Mouse (Mus musculus): Measurements from ENCODE around the gene Fbln2. TPM values are rescaled to one million over a fixed set of nuclear protein-coding genes. Genes with fewer than 3 reads are reported as not detected.

Fbln2 gene
- polyA plus RNA-seq, 1 experiment from 2014 or later, result 43.8 TPM

DNA sequence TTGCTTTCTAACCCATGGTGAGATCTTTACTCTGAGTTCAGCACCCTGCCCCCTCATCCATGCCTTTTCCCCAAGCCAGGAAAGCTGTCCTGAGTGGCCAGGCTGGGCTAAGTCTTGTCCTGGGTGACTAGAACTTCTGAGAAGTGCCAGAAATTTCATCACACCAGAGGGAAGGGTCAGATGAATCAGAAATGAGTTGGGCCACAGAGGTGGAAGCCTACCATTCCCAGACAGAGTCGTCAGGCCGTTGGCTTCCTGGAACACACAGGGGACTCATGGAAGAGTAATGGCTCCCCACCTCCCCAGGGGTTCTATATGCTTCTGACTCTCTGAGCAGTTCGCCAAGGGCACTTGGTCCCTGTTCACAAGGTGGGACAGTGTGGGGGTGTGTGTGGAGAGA, 4.8 kb upstream of the Fbln2 start:
- no peak overlapping the region for H3K9ac ChIP-seq (replicated peaks; ENCODE audit: low read length)

DNA sequence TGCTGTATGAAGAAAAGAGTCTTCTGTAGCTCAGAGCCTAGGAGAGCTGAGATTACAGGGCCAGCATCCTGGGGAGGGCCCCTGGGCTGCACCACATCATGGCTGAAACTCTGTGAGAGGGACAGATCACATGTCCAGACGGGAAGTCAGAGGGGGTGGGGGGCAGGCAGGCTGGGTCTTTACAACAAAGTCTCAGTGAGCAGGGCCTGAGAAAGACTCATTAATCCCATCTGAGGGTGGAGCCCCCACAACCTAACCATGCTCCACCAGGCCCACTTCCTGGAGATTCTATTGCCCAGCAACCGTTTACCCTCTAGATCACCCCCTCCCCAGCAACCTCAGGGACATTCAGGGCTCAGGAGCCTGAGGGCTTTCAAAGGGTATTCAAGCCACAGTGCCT, 2.5 kb upstream of the Fbln2 start:
- Histone ChIP-seq H3K9ac (replicated peaks; ENCODE audit: low read length) (no peak overlapping the region), H3K36me3 (ENCODE audit: insufficient read depth, low read length) (no peaks in the 10 kb centered on the region), H3K4me1 (ENCODE audit: insufficient read depth, low read length) (peaks cover 17% of the 10 kb centered on the region), H3K9me3 (ENCODE audit: low read length) (no peaks in the 10 kb centered on the region), H3K27me3 (ENCODE audit: insufficient read depth, low read length) (peaks cover 9% of the 10 kb centered on the region), H3K4me2 (replicated peaks; ENCODE audit: low read depth, low read length) (no peak overlapping the region), H3K4me3 (ENCODE audit: low read length) (no peak overlapping the region), H3K27ac (ENCODE audit: low read length) (peak overlapping the region; percentile 49; the same call in 1 of the 2 replicates)
- ATAC-seq (ENCODE audit: low FRiP score, low TSS enrichment), result peak; percentile 28; the same call in 1 of the 2 replicates
- 8% methylated on average over 2 of the region's 2 CpGs for WGBS

More for the DNA sequence above, 4.8 kb upstream of the Fbln2 start:
- Histone ChIP-seq H3K4me2 (replicated peaks; ENCODE audit: low read depth, low read length) (no peak overlapping the region), H3K36me3 (ENCODE audit: insufficient read depth, low read length) (no peaks in the 10 kb centered on the region), H3K4me1 (ENCODE audit: insufficient read depth, low read length) (peaks cover 13% of the 10 kb centered on the region), H3K9me3 (ENCODE audit: low read length) (no peaks in the 10 kb centered on the region), H3K27ac (ENCODE audit: low read length) (no peak overlapping the region), H3K27me3 (ENCODE audit: insufficient read depth, low read length) (no peaks in the 10 kb centered on the region), H3K4me3 (ENCODE audit: low read length) (no peak overlapping the region)
- ATAC-seq (ENCODE audit: low FRiP score, low TSS enrichment), result no peak
- 55% methylated on average over 3 of the region's 3 CpGs for WGBS

DNA sequence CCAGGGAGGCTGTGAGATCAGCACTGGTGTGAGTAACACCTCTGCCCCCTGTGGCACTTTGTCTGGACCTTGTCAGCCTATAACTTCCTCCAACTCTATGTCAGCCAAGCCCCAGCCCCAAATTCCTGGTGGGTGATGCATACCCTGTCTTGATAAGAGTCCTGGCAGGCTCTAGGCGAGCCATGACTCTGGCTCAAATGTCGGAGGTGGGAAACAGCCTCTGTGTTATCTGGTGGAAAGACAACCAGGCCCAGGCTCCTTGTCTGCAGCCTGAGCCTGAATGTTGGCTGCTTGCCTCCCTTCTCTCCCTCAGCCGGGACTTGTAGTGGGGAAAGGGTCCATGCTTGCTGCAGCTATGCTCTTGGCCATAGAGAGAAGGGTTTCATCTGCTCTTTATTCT, 1.4 kb upstream of the Fbln2 start:
- no peak for ATAC-seq (ENCODE audit: low FRiP score, low TSS enrichment)
- peaks cover 9% of the 10 kb centered on the region for H3K27me3 ChIP-seq (ENCODE audit: insufficient read depth, low read length)
- H3K9me3 ChIP-seq (ENCODE audit: low read length), result no peaks in the 10 kb centered on the region
- no peak overlapping the region for H3K27ac ChIP-seq (ENCODE audit: low read length)
- H3K9ac ChIP-seq (replicated peaks; ENCODE audit: low read length), result no peak overlapping the region
- 60% methylated on average over 3 of the region's 3 CpGs for WGBS
- no peaks in the 10 kb centered on the region for H3K36me3 ChIP-seq (ENCODE audit: insufficient read depth, low read length)
- H3K4me2 ChIP-seq (replicated peaks; ENCODE audit: low read depth, low read length), result no peak overlapping the region
- H3K4me1 ChIP-seq (ENCODE audit: insufficient read depth, low read length), result peaks cover 17% of the 10 kb centered on the region
- H3K4me3 ChIP-seq (ENCODE audit: low read length), result no peak overlapping the region

GRCm38 (mm10) chr6:91212571-91212970, 316 bp downstream of the Fbln2 start:
- peak overlapping the region; percentile 58 for H3K9ac ChIP-seq (replicated peaks; ENCODE audit: low read length)

GRCm38 (mm10) chr6:91213287-91214218, 1.3 kb downstream of the Fbln2 start:
- H3K9me3 ChIP-seq (ENCODE audit: low read length), result no peaks in the 10 kb centered on the region
- no peak overlapping the region for H3K27ac ChIP-seq (ENCODE audit: low read length)
- peak overlapping the region; percentile 46 for H3K4me3 ChIP-seq (ENCODE audit: low read length)
- no peak overlapping the region for H3K9ac ChIP-seq (replicated peaks; ENCODE audit: low read length)
- H3K4me1 ChIP-seq (ENCODE audit: insufficient read depth, low read length), result peaks cover 17% of the 10 kb centered on the region
- WGBS, result 55% methylated on average over 21 of the region's 21 CpGs
- ATAC-seq (ENCODE audit: low FRiP score, low TSS enrichment), result no peak
- no peaks in the 10 kb centered on the region for H3K36me3 ChIP-seq (ENCODE audit: insufficient read depth, low read length)
- H3K4me2 ChIP-seq (replicated peaks; ENCODE audit: low read depth, low read length), result peak overlapping the region; percentile 64
- peaks cover 9% of the 10 kb centered on the region for H3K27me3 ChIP-seq (ENCODE audit: insufficient read depth, low read length)

More at GRCm38 (mm10) chr6:91212571-91212970, 316 bp downstream of the Fbln2 start:
- Histone ChIP-seq H3K27ac (ENCODE audit: low read length) (no peak overlapping the region), H3K9me3 (ENCODE audit: low read length) (no peaks in the 10 kb centered on the region), H3K36me3 (ENCODE audit: insufficient read depth, low read length) (no peaks in the 10 kb centered on the region), H3K4me1 (ENCODE audit: insufficient read depth, low read length) (peaks cover 17% of the 10 kb centered on the region), H3K27me3 (ENCODE audit: insufficient read depth, low read length) (peaks cover 9% of the 10 kb centered on the region), H3K4me3 (ENCODE audit: low read length) (peak overlapping the region; percentile 46), H3K4me2 (replicated peaks; ENCODE audit: low read depth, low read length) (peak overlapping the region; percentile 64)
- WGBS, result 1% methylated on average over 29 of the region's 29 CpGs
- peak; percentile 73 for ATAC-seq (ENCODE audit: low FRiP score, low TSS enrichment)

GRCm38 (mm10) chr6:91215454-91215853, 3.2 kb downstream of the Fbln2 start:
- Histone ChIP-seq H3K36me3 (ENCODE audit: insufficient read depth, low read length) (no peaks in the 10 kb centered on the region), H3K4me1 (ENCODE audit: insufficient read depth, low read length) (peaks cover 4% of the 10 kb centered on the region; the same call in 1 of the 2 replicates), H3K4me3 (ENCODE audit: low read length) (no peak overlapping the region), H3K27ac (ENCODE audit: low read length) (no peak overlapping the region), H3K9ac (replicated peaks; ENCODE audit: low read length) (no peak overlapping the region), H3K4me2 (replicated peaks; ENCODE audit: low read depth, low read length) (no peak overlapping the region), H3K9me3 (ENCODE audit: low read length) (no peaks in the 10 kb centered on the region), H3K27me3 (ENCODE audit: insufficient read depth, low read length) (peaks cover 9% of the 10 kb centered on the region)
- ATAC-seq (ENCODE audit: low FRiP score, low TSS enrichment), result no peak
- WGBS, result 71% methylated on average over 1 of the region's 1 CpGs

GRCm38 (mm10) chr6:91218445-91218844, 6.2 kb downstream of the Fbln2 start:
- Histone ChIP-seq H3K4me3 (ENCODE audit: low read length) (no peak overlapping the region), H3K27ac (ENCODE audit: low read length) (no peak overlapping the region), H3K9me3 (ENCODE audit: low read length) (no peaks in the 10 kb centered on the region), H3K4me1 (ENCODE audit: insufficient read depth, low read length) (no peaks in the 10 kb centered on the region), H3K9ac (replicated peaks; ENCODE audit: low read length) (no peak overlapping the region), H3K4me2 (replicated peaks; ENCODE audit: low read depth, low read length) (no peak overlapping the region), H3K36me3 (ENCODE audit: insufficient read depth, low read length) (no peaks in the 10 kb centered on the region), H3K27me3 (ENCODE audit: insufficient read depth, low read length) (peaks cover 4% of the 10 kb centered on the region; the same call in 1 of the 2 replicates)
- ATAC-seq (ENCODE audit: low FRiP score, low TSS enrichment), result no peak
- 57% methylated on average over 9 of the region's 9 CpGs for WGBS

GRCm38 (mm10) chr6:91218871-91219270, 6.6 kb downstream of the Fbln2 start:
- H3K4me2 ChIP-seq (replicated peaks; ENCODE audit: low read depth, low read length), result no peak overlapping the region
- no peaks in the 10 kb centered on the region for H3K36me3 ChIP-seq (ENCODE audit: insufficient read depth, low read length)
- no peak overlapping the region for H3K4me3 ChIP-seq (ENCODE audit: low read length)
- ATAC-seq (ENCODE audit: low FRiP score, low TSS enrichment), result no peak
- H3K9me3 ChIP-seq (ENCODE audit: low read length), result no peaks in the 10 kb centered on the region
- H3K27me3 ChIP-seq (ENCODE audit: insufficient read depth, low read length), result 0 out of 2 replicates have a peak, but pooled peaks cover under 1% of the 10 kb centered on the region
- no peaks in the 10 kb centered on the region for H3K4me1 ChIP-seq (ENCODE audit: insufficient read depth, low read length)
- no peak overlapping the region for H3K9ac ChIP-seq (replicated peaks; ENCODE audit: low read length)
- no peak overlapping the region for H3K27ac ChIP-seq (ENCODE audit: low read length)
- 87% methylated on average over 3 of the region's 3 CpGs for WGBS

DNA sequence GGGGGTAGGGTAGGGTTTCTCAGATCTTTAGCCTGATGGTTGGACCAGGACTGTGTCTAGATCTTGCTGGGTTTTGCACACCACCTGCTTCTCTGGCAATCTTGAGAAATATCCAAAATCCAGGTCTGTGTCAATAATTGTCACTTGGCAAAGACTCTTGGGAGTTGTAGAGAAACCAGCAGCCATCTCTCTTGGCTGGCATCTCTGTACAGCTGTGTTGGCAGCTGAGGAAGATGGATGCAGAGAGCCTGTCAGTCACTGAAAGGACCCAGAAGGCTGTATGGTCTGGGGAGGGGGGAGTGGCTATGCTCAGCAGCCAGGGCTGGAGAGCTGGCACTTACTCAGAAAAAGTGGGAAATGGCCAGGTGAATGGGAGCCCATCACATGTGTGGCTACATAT, 7.8 kb downstream of the Fbln2 start:
- Histone ChIP-seq H3K4me3 (ENCODE audit: low read length) (no peak overlapping the region), H3K4me2 (replicated peaks; ENCODE audit: low read depth, low read length) (no peak overlapping the region), H3K4me1 (ENCODE audit: insufficient read depth, low read length) (no peaks in the 10 kb centered on the region), H3K27ac (ENCODE audit: low read length) (no peak overlapping the region), H3K27me3 (ENCODE audit: insufficient read depth, low read length) (no peaks in the 10 kb centered on the region), H3K9me3 (ENCODE audit: low read length) (no peaks in the 10 kb centered on the region), H3K9ac (replicated peaks; ENCODE audit: low read length) (no peak overlapping the region), H3K36me3 (ENCODE audit: insufficient read depth, low read length) (no peaks in the 10 kb centered on the region)
- ATAC-seq (ENCODE audit: low FRiP score, low TSS enrichment), result no peak

DNA sequence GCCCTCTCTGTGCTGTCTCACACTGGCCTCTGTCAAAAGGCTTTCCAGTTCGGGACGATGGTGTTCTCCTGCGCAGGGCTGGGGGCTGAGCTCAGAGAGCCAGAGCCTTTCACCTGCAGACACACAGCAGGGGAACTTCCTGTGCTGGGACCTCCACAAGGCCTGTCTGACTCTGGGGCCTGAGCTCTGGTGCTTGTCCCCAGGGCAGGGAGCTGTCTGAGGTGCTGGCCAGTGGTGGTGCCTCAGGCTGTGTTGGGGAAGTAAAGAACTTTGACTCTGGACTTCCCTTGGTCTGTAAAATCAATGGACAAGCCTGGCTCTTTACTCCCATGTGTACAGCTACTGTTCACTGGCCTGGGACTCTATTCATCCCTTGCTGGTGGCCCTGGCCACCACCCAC, 8.8 kb downstream of the Fbln2 start:
- Histone ChIP-seq H3K9ac (replicated peaks; ENCODE audit: low read length) (no peak overlapping the region), H3K4me3 (ENCODE audit: low read length) (no peak overlapping the region), H3K27me3 (ENCODE audit: insufficient read depth, low read length) (no peaks in the 10 kb centered on the region), H3K36me3 (ENCODE audit: insufficient read depth, low read length) (no peaks in the 10 kb centered on the region), H3K4me1 (ENCODE audit: insufficient read depth, low read length) (no peaks in the 10 kb centered on the region), H3K4me2 (replicated peaks; ENCODE audit: low read depth, low read length) (no peak overlapping the region), H3K9me3 (ENCODE audit: low read length) (no peaks in the 10 kb centered on the region), H3K27ac (ENCODE audit: low read length) (no peak overlapping the region)
- 13% methylated on average over 3 of the region's 3 CpGs for WGBS
- ATAC-seq (ENCODE audit: low FRiP score, low TSS enrichment), result no peak

All from kidney, embryonic 16.5 days (tissue).